Mouse (Mus musculus) bone marrow, adult 2 months (tissue): ENCODE data around the gene Zcwpw1.

Experiments used
- CTCF ChIP-seq: fragments of 200-500 bp; IDR thresholded peaks from 2 replicates; pipeline ENCODE4 v1.5.1; 2011; ENCODE audit warnings: low read length, control low read depth; ENCODE audit not compliant: control insufficient read depth, insufficient read depth
- POLR2A ChIP-seq: fragments of 200-500 bp; IDR thresholded peaks from 2 replicates; pipeline ENCODE4 v1.6.1; 2011; ENCODE audit warnings: low read depth, mild to moderate bottlenecking, control low read depth, low read length, borderline replicate concordance; ENCODE audit not compliant: control insufficient read depth

GRCm38 (mm10) chr5:137746282-137746850 is 41.2 kb upstream of the Zcwpw1 start:
- TF ChIP-seq CTCF = no peak
- TF ChIP-seq POLR2A = no peak; the same call in 1 of the 2 replicates
